Mouse (Mus musculus) urinary bladder, postnatal 25 days (tissue): Measurements from ENCODE around the gene Ankrd6.

ENCODE experiments used
- DNase-seq: peaks from one replicate; pipeline ENCODE4 v3.0.0; 2022; ENCODE audit warnings: low spot score

Ankrd6 gene

DNA sequence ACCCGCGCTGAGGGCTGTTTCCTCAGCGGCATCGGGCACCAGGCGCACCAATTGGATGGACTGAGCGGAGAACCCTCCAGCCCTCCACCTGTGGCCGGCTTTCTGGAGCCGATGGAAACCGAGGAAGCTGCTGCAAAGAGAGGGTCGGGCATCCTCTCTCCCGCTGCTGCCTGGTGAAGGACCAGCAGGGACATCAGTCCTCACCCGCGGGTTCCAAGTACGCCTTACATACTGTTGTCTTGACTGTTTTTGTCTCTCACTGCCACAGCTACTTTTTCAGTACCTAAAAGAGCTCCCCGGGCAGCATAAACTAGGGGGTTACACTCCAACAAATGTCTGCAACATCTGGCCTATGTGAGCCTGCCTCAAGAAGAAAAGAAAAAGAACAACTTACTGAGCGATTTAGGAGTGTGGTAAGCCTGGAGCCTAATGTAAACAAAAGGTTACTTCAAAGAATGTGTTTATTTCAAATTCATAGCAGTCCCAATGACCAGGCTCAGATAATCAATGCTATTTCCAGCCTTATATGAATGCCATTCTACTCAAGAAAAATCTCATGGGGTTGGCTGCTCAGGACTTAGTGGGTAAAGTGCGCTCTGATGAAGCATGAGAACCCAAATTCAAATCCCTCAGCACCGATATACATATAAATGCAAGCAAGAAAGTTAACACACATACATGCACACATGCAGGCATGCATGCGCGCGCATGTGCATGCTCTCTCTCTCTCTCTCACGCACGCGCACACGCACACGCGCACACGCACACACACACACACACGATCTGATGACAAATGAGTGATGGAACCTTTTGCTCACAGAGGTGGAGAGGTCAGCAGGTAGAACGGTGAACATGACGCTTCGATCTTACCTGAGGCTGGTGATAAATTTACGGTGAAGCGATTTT lies 647 bp upstream of the Ankrd6 start:
- no peak for DNase-seq

DNA sequence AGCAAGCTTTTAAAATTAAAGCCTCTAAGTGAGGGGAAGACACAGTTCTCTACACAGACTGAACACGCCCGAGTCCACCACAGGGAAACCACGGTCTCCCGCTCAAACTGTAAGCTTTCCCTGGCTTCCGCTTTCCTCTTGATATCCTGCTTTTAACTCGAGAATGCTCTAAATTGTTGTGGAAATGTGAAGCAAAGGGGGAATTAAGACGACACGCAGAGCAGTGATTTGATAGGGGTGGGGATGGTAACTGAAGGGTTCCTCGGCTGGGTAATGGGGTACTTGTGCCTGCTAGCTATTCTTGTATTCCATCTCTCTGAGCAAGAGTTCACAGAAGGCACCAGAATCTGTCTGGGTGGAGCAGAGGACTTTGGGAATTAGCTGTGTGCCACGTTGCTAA lies 1.9 kb downstream of the Ankrd6 start:
- DNase-seq: no peak

DNA sequence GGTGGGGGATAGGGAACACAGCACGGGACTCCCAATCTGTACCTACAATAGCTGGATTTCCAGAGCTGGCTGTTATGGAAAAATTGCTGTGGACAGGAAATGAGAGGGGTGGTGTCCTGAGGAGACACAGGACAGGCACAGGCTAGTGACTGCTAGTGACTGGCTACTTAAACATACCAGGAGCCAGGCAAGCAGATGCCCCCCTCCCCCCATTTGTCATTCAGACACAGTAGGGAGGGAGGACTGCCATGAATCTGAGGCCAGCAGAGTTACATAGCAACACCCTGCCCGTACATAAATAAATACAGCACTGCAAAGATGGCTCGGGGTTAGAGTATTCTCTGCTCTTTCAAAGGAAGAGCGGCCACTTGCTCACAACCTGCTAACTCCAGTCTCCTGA lies 3.0 kb downstream of the Ankrd6 start:
- DNase-seq: no peak

DNA sequence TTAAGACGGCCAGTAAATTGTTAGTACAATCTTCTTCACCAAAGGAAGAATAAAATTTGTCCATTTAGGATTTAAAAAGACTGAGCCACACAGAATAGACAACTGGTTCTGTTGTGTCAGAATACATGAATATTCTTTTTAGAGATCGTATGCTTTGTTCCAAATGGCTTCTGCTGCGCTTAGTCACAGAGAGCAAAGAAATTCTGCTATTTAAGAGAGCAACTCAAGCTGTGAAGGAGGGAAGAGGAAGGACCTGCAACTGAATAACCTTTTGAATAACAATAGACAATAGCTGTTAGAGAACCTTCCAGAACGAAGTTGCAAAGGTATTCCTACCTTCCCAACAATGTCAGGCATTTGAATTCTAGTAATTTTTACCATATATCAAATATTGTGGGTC lies 9.7 kb downstream of the Ankrd6 start:
- no peak for DNase-seq

DNA sequence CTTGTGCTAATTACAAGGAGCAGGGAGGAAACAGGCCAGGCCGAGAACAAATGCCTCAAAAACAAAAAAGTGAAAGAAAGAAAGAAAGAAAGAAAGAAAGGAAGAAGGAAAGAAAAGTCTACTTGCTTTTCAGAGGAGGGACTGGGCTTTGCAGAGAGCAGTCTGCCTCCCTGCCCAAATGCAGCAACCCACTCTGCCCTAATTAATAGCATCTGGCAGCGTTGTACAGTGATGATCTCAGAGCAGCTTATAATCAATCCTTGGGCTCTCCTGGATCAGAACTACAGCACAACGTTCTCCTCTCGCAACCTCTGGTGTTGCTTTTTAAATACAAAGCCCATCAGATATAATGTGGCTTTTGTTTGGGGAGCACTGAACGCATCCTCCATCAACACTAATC lies 10.7 kb downstream of the Ankrd6 start:
- no peak for DNase-seq

DNA sequence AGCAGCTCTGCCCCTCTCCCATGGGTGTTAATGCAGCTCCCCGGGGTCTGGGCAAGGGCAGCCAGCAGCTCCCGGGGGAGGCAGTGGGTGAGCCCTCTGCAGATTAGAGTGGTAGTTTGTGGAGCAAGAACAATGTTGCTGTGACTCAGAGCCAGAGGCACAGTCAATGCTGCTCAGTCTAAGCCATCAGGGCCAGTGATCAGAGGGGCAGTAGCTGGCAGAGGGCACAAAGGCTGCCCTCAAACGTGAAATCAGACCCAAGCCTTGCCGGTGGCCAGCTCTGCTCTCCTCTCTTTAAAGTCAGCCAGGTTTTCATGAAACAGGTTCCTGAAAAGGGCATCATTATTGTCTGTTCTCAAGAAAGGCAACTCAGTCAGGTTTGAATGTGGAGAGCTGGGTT lies 11.1 kb downstream of the Ankrd6 start:
- DNase-seq: no peak

DNA sequence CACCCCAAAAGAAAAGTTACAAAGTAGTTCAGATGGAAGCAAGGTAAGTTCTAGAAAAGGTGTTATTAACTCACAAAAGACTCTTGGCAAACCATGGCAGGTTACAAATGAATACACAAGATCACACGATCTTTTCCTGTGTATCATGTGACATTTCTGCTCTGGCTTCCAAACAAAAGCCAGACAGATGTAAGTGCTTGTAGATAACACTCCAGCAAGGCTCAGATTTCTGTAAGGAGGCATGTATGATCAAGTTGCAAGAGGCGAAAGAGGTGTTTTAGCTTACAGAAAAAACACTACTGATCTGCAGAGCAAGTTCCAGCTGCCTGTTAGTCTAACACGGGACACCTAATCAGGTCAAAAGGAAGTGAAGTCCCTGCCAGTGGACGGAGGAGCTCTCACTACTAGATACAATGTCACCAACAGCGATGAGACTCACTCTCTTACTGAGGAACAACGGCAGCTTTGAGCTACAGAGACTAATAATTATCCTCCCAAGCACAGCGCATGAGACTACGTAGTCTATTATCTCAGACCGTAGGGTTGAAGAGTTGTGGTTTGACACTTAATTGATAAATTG lies 13.8 kb downstream of the Ankrd6 start:
- no peak for DNase-seq

DNA sequence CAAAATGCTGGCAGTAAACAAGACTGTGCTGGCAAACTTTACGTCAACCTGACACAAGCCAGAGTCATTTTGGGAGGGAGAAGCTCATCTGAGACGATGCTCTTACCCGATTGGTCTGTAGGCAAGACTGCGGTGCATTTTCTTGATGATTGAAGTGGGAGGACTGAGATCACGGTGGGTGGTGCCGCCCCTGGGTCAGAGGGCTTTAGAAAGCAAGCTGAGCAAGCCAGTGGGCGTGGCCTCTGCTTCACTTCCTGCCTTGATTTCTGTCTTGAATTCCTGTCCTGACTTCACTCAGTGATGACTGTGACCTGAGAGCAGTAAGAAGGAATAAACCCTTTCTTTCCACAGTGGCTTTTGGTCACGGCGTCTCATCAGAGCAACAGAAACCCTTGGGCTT lies 18.6 kb downstream of the Ankrd6 start:
- no peak for DNase-seq

DNA sequence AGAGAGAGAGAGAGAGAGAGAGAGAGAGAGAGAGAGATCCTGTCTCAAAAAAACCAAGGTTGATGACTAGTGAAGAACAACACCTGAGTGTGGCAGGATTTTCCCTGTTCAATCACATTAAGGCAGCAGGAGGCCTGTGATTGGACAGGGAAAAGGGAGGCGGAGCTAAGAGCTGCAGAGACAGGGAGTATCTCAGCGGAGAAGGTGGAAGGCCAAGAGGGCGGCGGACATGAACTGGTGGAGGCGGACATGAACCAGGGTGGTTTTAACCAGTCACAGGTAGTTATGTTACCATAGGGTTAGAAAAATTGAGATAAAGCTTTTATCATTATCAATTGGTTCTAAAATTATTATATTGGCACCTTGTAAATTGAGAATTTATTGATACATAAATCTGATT lies 20.9 kb downstream of the Ankrd6 start:
- no peak for DNase-seq

DNA sequence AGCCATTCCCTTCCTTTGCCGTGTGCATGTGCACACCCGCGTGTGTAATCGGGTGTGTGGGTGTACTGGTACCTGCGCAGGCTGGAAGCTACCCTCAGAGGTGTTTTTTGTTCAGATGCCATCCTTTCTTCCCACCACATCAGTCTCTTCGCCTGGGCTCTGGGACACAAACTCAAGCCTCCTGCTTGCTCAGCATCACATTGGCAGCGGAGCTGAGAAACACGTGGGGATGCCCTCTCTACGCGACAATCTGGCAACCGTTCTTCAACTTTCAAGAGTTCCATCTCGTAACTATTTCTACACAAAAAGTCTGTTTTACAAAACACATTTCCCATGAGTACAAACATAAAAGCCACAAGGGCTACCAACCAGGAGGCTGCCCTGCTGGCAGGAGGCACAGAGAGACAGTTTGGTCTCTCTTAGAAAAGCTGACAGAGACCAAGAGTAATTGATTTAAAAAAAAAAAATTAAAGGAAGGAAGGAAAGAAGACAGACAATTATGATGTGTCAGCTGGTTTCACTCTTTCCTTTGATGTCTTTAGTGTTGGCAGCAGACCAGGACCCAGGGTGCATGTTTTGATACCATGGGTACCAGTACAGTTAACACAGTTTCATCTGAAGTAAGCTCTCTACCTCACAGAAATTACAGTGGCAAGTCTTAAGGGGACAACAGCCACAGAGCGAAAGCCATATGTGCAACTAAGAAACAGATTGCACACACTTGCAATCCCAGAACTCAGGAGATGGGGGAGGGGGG lies 21.8 kb downstream of the Ankrd6 start:
- DNase-seq: no peak

DNA sequence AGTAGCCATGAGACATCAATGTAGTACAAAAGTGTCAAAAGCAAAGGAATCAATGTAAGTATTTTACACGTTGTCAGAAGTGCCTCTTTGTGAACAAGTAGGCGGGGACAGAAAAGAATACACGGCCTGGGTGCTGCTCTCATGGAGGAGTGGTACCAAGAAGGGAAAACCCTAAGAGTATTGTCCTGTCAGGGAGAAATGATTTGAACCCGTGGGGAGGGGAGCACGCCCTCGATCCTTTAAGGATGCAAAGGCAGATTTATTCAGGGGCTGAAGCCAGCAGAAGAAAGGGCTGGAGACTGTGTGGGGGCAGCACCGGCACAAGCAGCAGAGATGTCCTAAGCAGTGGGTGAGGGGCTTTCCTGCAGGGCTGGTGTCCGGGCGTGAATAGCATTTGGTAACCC lies 26.7 kb downstream of the Ankrd6 start:
- no peak for DNase-seq

DNA sequence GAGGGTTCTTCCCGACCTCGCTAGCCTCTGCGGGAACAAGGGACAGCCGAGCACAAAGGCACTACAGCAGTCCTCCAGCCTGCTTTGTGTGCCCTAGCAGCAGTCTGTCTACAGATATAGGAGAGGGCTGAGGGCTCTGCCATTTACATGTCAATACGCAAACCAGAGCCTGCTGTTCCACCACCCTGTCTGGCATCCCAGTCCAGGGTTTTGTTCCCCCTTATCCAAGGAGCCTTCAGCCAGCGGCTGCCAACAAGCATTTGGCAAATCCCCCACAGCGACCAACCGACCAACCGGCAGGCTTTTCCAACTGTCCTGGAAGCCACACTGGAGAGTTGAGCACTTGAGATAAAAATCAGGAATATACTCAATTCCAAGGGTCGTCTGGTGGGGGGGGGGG lies 27.2 kb downstream of the Ankrd6 start:
- DNase-seq: no peak

DNA sequence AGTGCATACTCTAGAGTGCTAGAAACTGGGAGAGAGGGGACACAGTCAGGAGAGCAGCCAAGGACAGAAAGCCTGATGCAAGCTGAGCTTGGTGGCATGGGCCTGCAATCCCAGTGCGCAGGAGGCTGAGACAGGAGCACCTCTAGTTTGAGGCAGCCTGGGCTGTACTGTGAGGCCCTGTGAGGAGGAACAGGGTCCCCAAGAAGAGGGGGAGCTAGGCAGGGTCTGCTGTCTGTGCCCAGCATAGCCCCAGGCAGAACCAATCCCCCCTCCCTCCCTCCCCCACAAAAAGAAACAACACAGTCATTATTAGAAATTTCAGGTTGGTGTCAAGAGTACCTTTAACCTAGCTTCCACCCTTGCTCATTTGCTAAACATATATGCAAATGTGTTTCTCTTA lies 27.8 kb downstream of the Ankrd6 start:
- DNase-seq: no peak

DNA sequence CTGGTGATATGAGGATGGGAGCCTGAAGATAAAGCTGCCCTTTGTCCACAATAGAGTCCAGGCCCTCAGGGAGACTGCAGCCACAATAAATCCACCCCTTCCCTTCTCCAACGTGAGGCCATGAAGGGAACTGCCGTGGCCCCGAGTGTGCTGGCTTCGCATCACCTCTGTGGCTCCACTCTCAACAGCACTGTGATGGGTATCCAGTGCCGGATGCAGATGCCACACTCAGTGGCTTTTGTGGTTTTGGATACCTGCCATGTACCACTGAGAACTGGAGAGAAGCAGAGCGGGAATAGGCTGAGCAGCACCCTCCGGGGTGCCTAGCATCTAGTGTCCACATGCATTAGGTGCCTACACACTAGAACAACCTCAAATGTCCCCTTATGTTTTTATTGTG lies 29.8 kb downstream of the Ankrd6 start:
- no peak for DNase-seq

DNA sequence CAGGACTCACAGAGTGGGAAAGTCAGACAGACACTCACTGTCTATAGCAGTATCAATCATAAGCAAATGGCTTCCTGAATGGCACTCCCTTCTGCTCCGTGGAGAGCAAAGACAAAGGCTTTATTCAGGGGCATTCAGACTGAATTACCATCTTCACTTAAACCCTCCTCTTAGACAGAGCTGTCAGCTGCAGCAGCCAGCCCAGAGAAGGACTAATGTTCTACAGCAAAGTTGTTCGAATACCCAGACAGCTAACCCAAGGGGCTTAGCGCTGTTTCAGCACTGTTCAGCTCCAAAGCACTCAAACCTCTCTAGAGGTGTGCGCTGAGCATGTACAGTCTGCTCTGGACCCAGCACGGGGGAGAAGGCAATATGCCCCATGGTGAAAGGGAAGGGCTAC lies 32.1 kb downstream of the Ankrd6 start:
- no peak for DNase-seq

DNA sequence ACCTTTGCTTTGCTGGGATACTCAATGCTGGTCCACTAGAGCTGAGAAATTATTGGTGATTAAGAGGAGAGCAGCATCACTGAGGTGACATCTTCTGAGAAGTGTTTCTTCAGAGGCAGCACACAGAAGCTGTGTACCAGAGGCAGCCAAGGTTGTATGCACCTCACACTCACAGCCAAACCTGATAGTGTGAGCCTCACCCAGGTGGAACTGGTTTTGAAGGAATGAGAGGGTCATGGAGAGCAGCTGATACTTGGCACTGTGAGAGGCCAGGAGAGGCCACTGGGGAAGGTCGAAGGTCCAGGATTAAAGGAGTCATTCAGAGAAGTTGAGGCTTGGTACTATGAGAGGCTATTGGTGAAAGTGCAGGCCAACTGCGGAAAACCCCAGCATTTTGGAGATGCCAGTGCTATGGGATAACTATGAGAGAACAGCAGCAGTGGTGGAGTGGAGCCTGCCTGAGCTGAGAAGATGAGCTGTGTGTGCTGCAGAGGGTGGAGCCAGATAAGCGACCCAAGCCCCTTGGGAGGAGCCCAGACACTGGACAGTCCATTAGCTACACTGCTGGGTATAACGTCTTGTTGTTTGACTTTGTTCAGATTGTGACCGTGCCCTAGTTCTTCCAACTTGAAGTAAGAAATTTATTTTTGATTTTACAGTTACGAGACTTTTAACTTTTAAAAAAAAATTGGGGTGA lies 33.8 kb downstream of the Ankrd6 start:
- DNase-seq: no peak

DNA sequence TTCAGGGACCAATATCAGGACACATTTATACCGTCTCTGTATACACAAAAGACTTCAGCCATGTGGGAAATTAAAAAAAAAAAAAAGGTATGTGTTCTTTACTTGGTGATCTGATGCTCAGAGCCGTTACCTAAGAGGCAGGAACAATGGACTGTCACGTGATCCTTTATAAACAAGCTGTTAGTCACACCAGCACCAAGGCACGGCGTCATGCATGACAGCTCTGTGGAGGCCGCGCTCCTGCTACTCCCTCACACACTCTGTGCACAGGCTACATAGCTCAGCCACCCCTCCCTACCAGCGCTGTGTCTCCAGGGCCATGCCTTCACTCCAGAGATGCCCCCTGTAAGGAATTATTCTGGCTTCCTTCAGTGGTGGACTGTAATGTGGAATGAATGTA lies 34.7 kb downstream of the Ankrd6 start:
- DNase-seq: no peak

DNA sequence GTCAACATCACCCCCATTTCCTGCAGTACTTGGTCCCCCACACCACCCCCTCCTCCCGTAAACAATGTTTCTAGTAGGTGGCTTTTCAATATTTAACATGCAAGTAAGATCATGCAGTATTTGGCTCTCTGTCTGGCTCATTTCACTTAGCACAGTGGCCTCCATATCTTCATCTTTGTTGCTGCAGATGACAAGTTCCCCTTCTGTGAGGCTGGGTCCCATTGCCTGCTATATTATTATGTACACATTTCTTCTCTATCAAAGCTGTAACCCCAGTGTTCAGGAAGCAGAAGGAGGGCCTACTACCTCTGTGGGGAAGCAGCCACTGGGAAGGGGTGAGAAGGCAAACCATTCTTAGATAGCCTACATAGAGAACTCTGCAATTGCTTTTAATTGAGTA lies 40.6 kb downstream of the Ankrd6 start:
- no peak for DNase-seq

DNA sequence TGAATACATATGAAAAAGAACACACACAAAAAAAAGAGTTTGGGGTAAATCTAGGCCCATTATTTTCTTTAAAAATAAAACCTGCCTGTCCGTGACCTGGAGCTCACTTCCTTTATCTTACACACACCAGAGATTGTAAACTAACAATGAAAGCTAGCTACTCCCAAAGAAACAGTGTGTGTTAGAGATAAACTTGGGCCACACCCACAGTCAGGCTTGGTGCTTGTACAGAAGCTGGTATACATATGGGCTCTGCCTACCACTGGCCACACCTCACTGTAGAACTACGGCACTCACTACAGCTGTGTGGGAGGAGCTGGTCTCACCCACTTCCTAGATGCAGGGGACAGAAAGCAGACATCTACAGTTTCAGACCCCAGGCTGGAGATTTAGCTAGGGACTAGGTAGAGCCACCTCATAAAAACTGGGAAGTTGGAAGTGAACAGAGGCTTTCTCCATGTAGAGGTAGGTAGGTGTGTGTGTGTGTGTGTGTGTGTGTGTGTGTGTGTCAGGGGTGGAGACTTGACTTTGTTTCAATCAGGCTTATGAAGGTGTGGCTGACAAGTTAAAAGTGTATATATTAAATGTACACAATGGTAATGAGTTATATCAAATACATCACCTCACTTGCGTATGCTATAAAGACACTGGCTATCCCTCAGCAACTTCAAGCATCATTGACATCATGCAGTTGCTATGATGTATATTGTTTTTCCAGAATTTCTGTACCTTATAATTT lies 41.2 kb downstream of the Ankrd6 start:
- no peak for DNase-seq

DNA sequence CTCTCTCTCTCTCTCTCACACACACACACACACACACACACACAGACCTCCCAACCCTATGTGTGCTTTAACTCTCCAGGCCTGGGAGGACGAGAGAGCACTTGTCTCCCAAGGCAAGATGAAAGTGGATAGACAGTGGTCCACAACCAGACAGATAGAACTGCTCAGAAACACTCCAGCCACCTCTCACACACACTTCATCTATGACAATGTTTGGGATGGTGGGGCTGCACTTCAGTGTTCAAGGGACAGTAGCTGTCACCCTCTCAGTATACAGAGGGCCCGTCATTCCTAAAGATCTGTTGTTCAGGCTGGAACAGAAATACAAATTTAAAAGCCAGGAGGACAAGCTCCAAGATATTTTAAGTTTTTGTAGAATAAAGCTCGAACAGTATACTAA lies 43.0 kb downstream of the Ankrd6 start:
- no peak for DNase-seq

DNA sequence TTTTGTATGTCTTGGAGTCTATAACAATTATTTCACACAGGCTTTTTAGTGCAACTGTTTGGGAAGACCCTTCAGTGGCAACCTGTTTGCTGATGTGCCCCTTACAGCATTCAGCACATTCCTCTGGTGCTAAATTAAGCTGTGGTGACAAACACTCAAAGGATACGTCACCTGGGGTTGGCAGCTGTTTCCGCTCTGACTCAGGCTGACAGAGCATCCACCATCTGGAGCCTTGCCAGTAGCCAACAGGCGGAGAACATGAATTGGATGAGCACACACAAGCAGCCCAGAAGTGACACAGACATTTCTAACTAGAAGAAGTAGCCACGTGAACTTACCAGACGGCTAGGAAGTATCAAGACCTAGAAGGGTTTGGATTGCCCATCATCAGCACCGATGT lies 44.0 kb downstream of the Ankrd6 start:
- no peak for DNase-seq

DNA sequence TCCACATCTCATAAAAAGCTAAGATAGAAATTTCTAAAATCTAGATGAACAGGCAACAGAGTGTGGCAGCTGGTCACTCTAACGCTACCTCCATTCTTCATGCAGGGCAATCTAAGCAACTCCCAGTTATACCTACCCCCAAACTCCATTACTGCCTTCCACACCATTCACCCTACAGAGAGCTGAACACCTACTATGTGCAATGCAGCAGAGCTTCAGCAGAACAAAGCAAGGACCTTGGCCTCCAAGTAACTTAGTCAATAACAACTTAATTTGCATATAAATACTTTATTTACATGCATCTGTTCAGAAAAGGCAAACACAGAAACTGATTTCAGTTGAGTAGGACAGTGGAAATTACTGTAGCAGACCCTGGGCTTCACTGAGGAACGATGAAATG lies 44.7 kb downstream of the Ankrd6 start:
- no peak for DNase-seq
